Mouse (Mus musculus): ENCODE data around the gene Nhlrc2. TPM values are rescaled to one million over a fixed set of nuclear protein-coding genes. Genes with fewer than 3 reads are reported as not detected.
"Not testable (repeated sequence)": the region's sequence is repeated elsewhere in the genome, so short reads cannot be mapped to it uniquely, and the experiment has no call there.

Gene Nhlrc2
- 18.4 and 19.8 TPM in 2 replicates for polyA plus RNA-seq (2015; fragmentation: Nextera tagmentation; extraction: Ambion mirVana)

- H3K27me3 ChIP-seq (ENCODE audit: control insufficient read depth, insufficient read depth, low read depth, low read length), result no peaks in the 10 kb centered on the region
- peak; percentile 91 for ATAC-seq (ENCODE audit: low read depth)
- peak within 1 kb of the TSS; percentile 78 for H3K4me3 ChIP-seq (ENCODE audit: low read length)
- H3K27ac ChIP-seq (ENCODE audit: low read length), result peak within 1 kb of the TSS; percentile 98
- under 1% methylated on average over 68 of the region's 69 CpGs for WGBS
- peak within 1 kb of the TSS; percentile 64 for H3K4me2 ChIP-seq (ENCODE audit: low read depth, low read length)
- peaks cover 9% of the 10 kb centered on the region for H3K4me1 ChIP-seq (replicated peaks; ENCODE audit: control insufficient read depth, insufficient read depth, low read length)
- H3K9me3 ChIP-seq (ENCODE audit: control insufficient read depth, low read length), result 0 out of 2 replicates have a peak, but pooled peaks cover 2% of the 10 kb centered on the region
- H3K36me3 ChIP-seq (ENCODE audit: control insufficient read depth, insufficient read depth, low read length), result peaks cover 17% of the 10 kb centered on the region
- peak within 1 kb of the TSS; percentile 98 for H3K9ac ChIP-seq (ENCODE audit: low read length)
These were observed at the start of gene Nhlrc2 for GRCm38 (mm10) chr19:56548230-56549032. TSS of gene Nhlrc2 (plus strand) at chr19:56548261.

GRCm38 (mm10) chr19:56503069-56503468 lies 45.0 kb upstream of the Nhlrc2 start:
- not testable (repeated sequence) for H3K9ac ChIP-seq (ENCODE audit: low read length); H3K36me3 ChIP-seq (ENCODE audit: control insufficient read depth, insufficient read depth, low read length); ATAC-seq (ENCODE audit: low read depth); H3K27me3 ChIP-seq (ENCODE audit: control insufficient read depth, insufficient read depth, low read depth, low read length); H3K4me1 ChIP-seq (replicated peaks; ENCODE audit: control insufficient read depth, insufficient read depth, low read length); H3K9me3 ChIP-seq (ENCODE audit: control insufficient read depth, low read length); H3K4me2 ChIP-seq (ENCODE audit: low read depth, low read length); H3K4me3 ChIP-seq (ENCODE audit: low read length); H3K27ac ChIP-seq (ENCODE audit: low read length)
- WGBS, result no CpG with 5 or more reads among the region's 5 CpGs

GRCm38 (mm10) chr19:56503525-56503924 lies 44.5 kb upstream of the Nhlrc2 start:
- not testable (repeated sequence) for H3K4me1 ChIP-seq (replicated peaks; ENCODE audit: control insufficient read depth, insufficient read depth, low read length); H3K9me3 ChIP-seq (ENCODE audit: control insufficient read depth, low read length); H3K36me3 ChIP-seq (ENCODE audit: control insufficient read depth, insufficient read depth, low read length); H3K9ac ChIP-seq (ENCODE audit: low read length); H3K27me3 ChIP-seq (ENCODE audit: control insufficient read depth, insufficient read depth, low read depth, low read length); H3K4me2 ChIP-seq (ENCODE audit: low read depth, low read length); H3K27ac ChIP-seq (ENCODE audit: low read length); ATAC-seq (ENCODE audit: low read depth); H3K4me3 ChIP-seq (ENCODE audit: low read length)
- no CpG with 5 or more reads among the region's 5 CpGs for WGBS

DNA sequence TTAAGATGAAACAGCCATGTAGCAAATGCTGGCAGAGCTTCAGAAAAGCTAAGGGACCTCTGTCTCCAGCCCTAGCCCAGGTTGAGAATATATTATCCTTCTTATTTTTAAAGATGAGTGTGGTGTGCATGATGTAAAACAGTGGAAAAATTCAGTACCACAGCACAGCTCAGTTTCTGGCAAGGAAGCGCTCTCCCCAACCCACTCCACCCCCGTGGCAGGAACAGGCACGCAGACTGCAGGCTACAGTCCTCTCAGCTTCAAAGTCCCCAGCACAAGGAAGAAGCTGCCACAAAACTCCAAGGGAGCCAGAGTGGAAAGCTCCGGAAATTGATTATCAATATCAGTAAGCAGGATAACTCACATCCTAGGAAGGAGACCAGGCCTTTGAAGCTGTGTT lies 36.9 kb upstream of the Nhlrc2 start:
- H3K4me1 ChIP-seq (replicated peaks; ENCODE audit: control insufficient read depth, insufficient read depth, low read length); H3K4me3 ChIP-seq (ENCODE audit: low read length); H3K9ac ChIP-seq (ENCODE audit: low read length); H3K4me2 ChIP-seq (ENCODE audit: low read depth, low read length); H3K36me3 ChIP-seq (ENCODE audit: control insufficient read depth, insufficient read depth, low read length); H3K27ac ChIP-seq (ENCODE audit: low read length); H3K9me3 ChIP-seq (ENCODE audit: control insufficient read depth, low read length); H3K27me3 ChIP-seq (ENCODE audit: control insufficient read depth, insufficient read depth, low read depth, low read length): not testable (repeated sequence)
- peak; percentile 71 for ATAC-seq (ENCODE audit: low read depth)
- no CpG with 5 or more reads among the region's 4 CpGs for WGBS

DNA sequence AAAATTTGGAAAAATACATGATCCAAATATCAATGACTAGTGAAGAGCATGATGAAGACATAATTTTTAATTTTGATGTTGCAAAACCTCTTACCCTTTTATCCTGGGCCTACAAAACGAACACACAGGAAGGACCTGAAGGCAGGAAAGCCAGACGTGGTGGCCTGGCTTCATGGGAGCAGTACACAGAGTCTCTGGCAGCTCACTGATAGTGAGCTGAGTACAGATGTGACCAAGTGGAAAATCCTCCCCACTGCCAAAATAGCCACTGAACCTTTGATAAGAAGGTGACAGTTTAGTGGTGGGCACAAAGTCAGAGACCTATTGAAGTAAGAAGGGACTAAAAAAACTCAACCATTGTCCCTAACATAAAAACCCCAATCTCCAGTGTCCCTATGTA lies 34.5 kb upstream of the Nhlrc2 start:
- H3K9ac ChIP-seq (ENCODE audit: low read length); H3K4me2 ChIP-seq (ENCODE audit: low read depth, low read length); H3K4me3 ChIP-seq (ENCODE audit: low read length); H3K27me3 ChIP-seq (ENCODE audit: control insufficient read depth, insufficient read depth, low read depth, low read length); H3K9me3 ChIP-seq (ENCODE audit: control insufficient read depth, low read length); H3K27ac ChIP-seq (ENCODE audit: low read length); H3K4me1 ChIP-seq (replicated peaks; ENCODE audit: control insufficient read depth, insufficient read depth, low read length); ATAC-seq (ENCODE audit: low read depth); H3K36me3 ChIP-seq (ENCODE audit: control insufficient read depth, insufficient read depth, low read length): not testable (repeated sequence)
- no CpG with 5 or more reads among the region's 2 CpGs for WGBS

- not testable (repeated sequence) for H3K36me3 ChIP-seq (ENCODE audit: control insufficient read depth, insufficient read depth, low read length); H3K27ac ChIP-seq (ENCODE audit: low read length); H3K4me2 ChIP-seq (ENCODE audit: low read depth, low read length); H3K4me3 ChIP-seq (ENCODE audit: low read length); H3K9me3 ChIP-seq (ENCODE audit: control insufficient read depth, low read length); ATAC-seq (ENCODE audit: low read depth); H3K4me1 ChIP-seq (replicated peaks; ENCODE audit: control insufficient read depth, insufficient read depth, low read length); H3K9ac ChIP-seq (ENCODE audit: low read length); H3K27me3 ChIP-seq (ENCODE audit: control insufficient read depth, insufficient read depth, low read depth, low read length)
- WGBS, result no CpG with 5 or more reads among the region's 7 CpGs
These were observed 28.7 kb upstream of the Nhlrc2 start for GRCm38 (mm10) chr19:56519408-56519807.

DNA sequence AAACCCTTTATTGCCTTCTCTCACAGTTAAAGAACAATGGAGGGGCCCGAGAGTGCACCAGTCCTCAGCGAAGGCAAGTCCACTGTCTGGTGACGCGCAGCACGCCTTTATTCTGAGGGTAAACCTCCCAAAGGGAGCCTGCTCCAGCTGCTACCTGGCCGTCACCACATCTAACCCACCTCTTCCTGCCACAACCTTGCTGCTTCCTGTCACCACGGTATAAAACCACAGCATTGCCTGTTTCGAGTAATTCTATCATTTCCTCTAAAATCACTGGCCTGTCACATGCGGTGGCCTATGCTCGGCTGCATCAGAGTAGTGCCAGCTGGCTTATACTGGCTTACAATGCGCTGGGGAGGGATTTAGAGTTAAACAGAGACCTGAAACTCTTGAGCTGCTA lies 17.5 kb upstream of the Nhlrc2 start:
- H3K36me3 ChIP-seq (ENCODE audit: control insufficient read depth, insufficient read depth, low read length), result not testable (repeated sequence)

GRCm38 (mm10) chr19:56531251-56531650 lies 16.8 kb upstream of the Nhlrc2 start:
- Histone ChIP-seq H3K9me3 (ENCODE audit: control insufficient read depth, low read length) (no peaks in the 10 kb centered on the region), H3K9ac (ENCODE audit: low read length) (no peak overlapping the region), H3K4me3 (ENCODE audit: low read length) (no peak overlapping the region), H3K27ac (ENCODE audit: low read length) (no peak overlapping the region), H3K4me1 (replicated peaks; ENCODE audit: control insufficient read depth, insufficient read depth, low read length) (peaks cover 5% of the 10 kb centered on the region; the same call in 1 of the 2 replicates), H3K27me3 (ENCODE audit: control insufficient read depth, insufficient read depth, low read depth, low read length) (no peaks in the 10 kb centered on the region), H3K36me3 (ENCODE audit: control insufficient read depth, insufficient read depth, low read length) (0 out of 2 replicates have a peak, but pooled peaks cover 3% of the 10 kb centered on the region), H3K4me2 (ENCODE audit: low read depth, low read length) (no peak overlapping the region)
- WGBS, result 76% methylated on average over 12 of the region's 12 CpGs
- no peak for ATAC-seq (ENCODE audit: low read depth)

More for the DNA sequence above, 17.5 kb upstream of the Nhlrc2 start:
- not testable (repeated sequence) for H3K4me1 ChIP-seq (replicated peaks; ENCODE audit: control insufficient read depth, insufficient read depth, low read length); H3K4me2 ChIP-seq (ENCODE audit: low read depth, low read length); H3K4me3 ChIP-seq (ENCODE audit: low read length); ATAC-seq (ENCODE audit: low read depth); H3K27me3 ChIP-seq (ENCODE audit: control insufficient read depth, insufficient read depth, low read depth, low read length); H3K9ac ChIP-seq (ENCODE audit: low read length); H3K9me3 ChIP-seq (ENCODE audit: control insufficient read depth, low read length); H3K27ac ChIP-seq (ENCODE audit: low read length)
- WGBS, result no CpG with 5 or more reads among the region's 11 CpGs

DNA sequence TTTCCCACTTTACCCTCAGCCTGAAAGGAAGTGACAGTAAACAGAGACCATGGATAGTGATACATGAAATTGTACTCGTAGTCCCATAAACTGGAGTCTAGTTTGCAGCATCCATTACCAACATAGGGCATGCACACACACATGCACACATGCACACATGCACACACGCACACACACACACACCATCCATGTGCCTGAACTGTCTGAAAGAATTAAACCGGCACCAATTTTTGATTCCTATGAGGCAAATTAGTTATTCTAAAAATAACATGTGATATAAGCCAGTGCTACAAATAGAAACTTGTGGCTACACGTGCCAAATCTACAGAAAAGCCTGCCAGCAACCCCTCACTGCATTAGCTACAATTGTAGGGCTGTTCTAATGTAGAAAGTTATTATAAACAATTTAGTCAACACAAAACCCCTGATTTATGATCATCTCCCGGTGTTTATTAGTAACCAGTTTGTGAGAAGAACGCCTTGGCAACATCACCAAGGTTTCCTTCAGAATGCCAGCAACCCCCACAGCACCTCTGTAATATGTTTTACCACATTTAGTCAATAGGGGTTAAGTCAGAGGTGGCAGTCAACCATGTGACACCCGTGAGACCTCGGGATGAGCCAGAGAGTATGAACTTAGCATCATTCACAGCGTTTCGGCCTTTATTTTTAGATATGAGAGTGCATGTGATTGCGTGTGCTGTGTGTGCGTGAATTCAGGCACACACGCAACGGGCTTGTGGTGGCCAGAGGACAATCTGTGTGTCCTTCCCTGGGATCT lies 14.6 kb upstream of the Nhlrc2 start:
- H3K4me3 ChIP-seq (ENCODE audit: low read length), result no peak overlapping the region
- H3K27ac ChIP-seq (ENCODE audit: low read length), result peak overlapping the region; percentile 45
- WGBS, result 58% methylated on average over 14 of the region's 14 CpGs
- no peak overlapping the region for H3K9ac ChIP-seq (ENCODE audit: low read length)
- no peaks in the 10 kb centered on the region for H3K27me3 ChIP-seq (ENCODE audit: control insufficient read depth, insufficient read depth, low read depth, low read length)
- H3K36me3 ChIP-seq (ENCODE audit: control insufficient read depth, insufficient read depth, low read length), result peaks cover 5% of the 10 kb centered on the region; the same call in 1 of the 2 replicates
- H3K9me3 ChIP-seq (ENCODE audit: control insufficient read depth, low read length), result no peaks in the 10 kb centered on the region
- ATAC-seq (ENCODE audit: low read depth), result peak; percentile 79
- peaks cover 5% of the 10 kb centered on the region; the same call in 1 of the 2 replicates for H3K4me1 ChIP-seq (replicated peaks; ENCODE audit: control insufficient read depth, insufficient read depth, low read length)
- no peak overlapping the region for H3K4me2 ChIP-seq (ENCODE audit: low read depth, low read length)

Data from lung, embryonic 16.5 days (tissue).